Mouse (Mus musculus) spleen, postnatal 14 days (tissue): ENCODE measurements around the gene Epha1.

ENCODE experiments used
- DNase-seq, 2 experiments: peaks; one replicate each; pipeline ENCODE4 v3.0.0; 2021 to 2022; ENCODE audit warnings: low spot score in 2 of 2

Gene Epha1

DNA sequence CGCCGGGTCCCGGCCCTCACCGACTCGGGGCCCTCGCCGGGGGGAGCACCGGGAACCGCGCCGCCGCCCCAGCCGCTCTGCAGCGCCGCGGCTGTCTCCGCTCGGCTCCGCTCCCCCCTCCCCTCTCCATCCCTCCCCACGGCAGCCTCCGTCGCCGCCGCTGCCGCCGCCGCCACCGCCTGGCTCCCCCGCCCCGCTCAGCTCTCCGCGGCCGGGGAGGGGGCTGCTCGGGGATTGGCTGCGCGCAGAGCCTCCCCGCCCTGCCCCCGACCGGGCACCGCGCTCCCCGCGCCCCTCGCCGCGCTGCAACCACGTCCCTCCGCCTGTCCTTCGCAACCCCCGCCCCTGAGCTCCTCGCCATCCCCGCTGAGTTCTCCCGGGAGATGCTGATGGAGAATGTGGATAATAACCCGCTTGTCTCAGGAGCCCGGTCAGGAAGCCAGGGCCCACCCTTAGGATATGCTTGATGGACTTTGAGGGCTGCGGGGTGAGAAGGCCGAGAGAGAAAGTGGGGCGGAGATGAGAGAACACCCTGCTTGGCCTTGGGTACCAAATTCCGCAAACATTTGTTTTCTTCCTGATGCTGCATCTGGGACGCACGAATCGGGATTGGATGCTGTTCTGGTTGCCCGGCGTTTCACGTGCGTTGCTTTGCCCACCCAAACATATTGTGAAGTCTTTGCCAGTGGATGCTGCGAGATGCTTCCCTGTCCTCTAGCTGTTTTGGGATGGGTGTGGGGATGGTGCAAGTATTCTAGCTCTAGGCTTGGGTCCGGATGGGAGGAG, 48.4 kb downstream of the Epha1 start, which contains the start of gene Fam131b:
Gene Fam131b (minus strand): TSS at position 162 of the 786 bp plus-strand sequence.
- no peak for DNase-seq

DNA sequence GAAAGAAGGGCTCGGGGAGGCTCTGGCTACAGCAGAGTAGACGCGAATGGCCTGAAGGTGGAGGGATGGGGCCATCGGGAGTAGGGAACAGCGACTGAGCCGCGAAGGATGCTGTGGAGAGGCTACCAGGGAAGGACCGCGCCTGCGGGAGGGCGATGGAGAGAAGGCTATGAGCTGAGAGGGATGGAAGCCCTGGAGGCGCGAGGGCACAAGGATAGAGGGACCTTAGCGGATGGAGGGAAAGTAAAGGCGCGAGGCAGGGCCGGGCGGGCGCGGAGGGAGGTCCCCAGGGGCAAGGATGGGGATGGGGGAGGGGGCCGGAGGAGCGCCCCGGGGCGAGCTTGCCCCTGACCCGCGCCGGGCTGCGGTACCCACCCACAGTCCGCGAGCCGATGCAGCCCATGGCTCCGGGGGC, 49.0 kb downstream of the Epha1 start:
- no peak for DNase-seq

DNA sequence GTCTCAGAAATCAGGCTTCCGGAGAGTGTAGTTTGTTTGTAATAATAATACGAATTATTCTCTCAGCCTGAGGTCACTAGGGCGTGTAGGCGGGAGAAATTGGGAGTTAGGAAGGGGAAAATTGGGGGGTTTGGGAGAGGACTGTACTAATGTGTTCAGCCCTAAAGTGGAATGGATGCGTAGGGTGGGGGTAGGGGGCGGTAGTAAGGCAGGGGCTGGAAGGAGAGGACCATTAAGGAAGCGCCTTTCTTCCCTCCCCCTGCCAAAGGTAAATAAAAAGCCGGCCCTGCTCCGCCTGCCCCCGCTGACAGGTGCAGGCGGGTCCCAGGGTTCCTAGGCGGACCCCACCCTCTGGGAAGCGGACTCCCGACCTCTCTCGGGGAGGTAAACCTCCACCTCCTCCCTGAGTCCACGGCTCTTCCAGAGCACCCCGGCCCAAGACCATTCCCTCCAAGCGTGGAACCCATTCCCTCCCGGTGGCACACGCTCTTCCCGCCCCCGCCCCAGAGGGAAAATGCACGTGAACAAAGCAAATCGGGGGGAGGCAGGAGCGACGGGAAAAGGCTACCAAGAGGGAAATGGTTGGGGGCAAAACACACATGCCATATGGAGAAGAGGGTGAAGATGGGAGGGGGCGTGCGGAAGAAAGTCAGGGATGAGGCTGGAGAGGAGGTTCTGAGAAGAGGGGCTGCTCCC, 49.5 kb downstream of the Epha1 start:
- DNase-seq, result no peak

DNA sequence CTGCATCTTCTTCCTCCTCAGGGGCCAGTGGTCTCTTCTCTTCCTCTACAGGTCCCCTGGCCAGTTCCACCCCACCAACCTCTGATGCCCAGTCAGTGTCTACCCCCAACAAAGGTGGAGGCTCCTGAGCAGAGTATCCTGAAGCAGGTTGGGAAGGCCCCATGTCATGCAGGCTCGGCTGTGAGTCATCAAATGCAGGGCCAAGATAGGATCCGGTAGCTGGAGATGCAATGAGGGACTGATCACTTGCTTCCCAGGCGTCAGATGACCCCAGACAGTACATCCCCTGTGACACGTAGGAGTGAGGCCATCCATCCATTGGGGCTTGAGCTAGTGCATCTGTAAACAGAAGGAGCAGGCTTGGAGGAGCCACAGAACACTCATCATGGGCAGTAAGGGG, 54.8 kb downstream of the Epha1 start:
- DNase-seq, result no peak

DNA sequence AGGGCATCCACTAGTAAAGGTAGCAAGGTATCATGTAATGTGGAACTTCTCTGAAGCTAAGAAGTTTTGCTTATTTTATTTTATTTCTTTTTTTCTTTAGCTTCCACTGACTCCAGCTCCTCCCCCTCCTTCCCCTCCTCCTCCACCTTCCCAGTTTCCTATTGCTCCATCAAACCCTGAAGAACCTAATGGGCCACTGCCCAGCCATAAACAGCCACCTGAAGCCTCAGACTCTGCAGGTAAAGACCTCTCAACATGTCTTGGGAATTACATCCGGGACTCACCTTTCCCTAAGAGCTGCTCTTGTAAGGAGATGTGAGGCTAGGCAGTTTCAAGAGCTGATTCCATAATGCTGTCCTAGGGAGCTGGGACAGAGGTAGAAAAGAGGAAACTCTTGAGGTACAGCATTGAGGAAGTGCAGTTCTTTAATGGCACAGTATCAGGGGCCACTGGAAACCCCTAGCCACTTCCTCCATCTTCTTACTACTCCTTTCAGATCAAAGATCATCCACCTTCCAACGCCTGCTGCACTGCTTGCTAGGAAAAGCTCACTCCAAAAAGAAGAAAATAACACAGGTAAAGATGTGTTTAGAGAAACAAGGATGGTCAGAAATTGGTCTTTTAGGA, 62.5 kb downstream of the Epha1 start:
- no peak for DNase-seq

DNA sequence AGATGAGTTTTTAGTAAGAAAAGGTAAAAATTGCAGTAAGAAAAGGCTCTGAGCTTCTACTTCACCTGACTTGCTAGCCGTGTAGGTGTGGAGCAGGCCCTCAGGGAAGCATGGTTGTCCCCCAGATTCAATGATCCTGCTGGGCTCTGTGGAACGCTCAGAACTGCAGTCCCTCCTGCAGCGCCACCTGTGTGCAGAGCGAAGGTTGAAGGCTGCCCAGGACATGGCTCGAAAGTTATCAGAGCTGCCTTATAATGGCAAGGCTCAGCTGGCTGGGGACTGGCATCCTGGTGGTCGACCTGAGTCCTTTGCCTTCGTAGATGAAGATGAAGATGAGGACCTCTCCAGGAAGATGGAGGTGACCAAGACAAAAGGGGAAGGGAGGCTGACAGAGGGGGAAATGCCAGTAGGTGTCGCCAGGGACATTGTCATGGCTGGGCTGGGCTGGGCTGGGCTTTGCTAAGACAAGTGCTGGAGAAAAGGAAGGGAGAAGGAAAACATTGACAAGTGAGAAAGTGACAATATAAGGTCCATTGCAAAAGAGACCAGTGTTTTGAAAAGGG, 63.2 kb downstream of the Epha1 start:
- no peak for DNase-seq
